Mouse (Mus musculus): ENCODE data around the gene Rnf19b. TPM values are rescaled to one million over a fixed set of nuclear protein-coding genes. Genes with fewer than 3 reads are reported as not detected.

Gene Rnf19b
- polyA plus RNA-seq, 1 experiment from 2014 or later, result 37.5 TPM

DNA sequence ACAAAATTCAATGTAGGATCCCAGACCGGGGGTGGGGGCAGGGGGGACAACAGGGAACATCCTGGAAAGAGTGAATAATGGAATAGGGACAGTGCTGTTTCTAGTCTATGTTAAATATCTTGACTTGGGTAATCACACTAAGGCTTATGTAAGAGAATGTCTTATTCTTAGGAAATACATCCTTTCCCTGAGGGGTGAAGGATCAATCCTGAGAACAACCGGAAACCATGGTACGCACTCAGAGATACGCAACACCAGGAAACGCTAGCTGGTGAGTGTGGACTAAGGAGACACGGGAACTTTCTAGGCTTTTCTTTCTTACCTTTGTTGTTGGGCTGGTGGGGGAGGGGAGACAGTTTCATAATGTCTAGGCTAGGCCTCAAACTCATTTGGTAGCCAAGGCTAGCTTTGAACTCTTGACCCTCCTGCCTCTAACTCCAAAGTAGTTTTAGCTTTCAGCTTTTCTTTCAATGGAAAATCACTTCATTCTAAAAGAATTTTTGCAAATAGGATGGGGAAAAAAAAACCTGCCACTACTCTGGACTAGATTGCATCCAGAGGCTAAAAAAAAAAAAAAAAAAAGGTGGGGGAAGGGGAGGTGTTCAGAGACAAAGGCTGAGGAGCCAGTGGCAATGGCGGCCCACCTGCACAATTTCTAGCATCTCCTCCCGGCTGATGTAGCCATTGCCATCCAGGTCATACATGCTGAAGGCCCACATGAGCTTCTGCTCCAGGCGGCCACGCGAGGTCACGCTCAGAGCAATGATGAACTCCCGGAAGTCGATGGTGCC, 59.8 kb downstream of the Rnf19b start:
- no peaks in the 10 kb centered on the region for H3K9me3 ChIP-seq (replicated peaks; ENCODE audit: control insufficient read depth, low read length, poor library complexity, severe bottlenecking)
- H3K9ac ChIP-seq (ENCODE audit: low read depth, low read length), result no peak overlapping the region
- no peaks in the 10 kb centered on the region for H3K36me3 ChIP-seq (ENCODE audit: control insufficient read depth, insufficient read depth, low read length)
- peaks cover 26% of the 10 kb centered on the region for H3K4me1 ChIP-seq (ENCODE audit: control insufficient read depth, insufficient read depth, low read length)
- H3K4me3 ChIP-seq (ENCODE audit: low read depth, low read length), result no peak overlapping the region
- H3K27me3 ChIP-seq (ENCODE audit: control insufficient read depth, insufficient read depth, low read depth, low read length), result peaks cover 10% of the 10 kb centered on the region
- no peak overlapping the region for H3K4me2 ChIP-seq (ENCODE audit: low read length)
- ATAC-seq, result no peak
- H3K27ac ChIP-seq (ENCODE audit: low read length), result no peak overlapping the region
- WGBS, result 88% methylated on average over 14 of the region's 14 CpGs

DNA sequence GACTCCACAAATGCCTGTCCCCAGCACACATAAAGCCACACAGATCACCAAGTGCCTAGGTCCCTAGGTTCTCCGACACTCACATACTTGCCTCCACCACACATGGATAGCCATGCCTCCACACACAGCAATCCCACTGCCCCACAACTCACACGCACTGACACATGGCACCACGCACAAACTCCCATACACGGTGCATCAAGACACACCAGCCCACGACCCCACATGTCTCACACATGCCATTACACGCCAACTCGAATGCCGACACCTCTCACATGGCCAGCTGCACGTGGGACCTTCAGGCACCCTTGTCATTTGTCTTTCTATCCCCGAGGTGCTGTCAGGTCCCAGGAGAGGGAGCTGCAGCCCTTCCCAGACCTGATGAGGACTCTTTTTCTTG, 61.6 kb downstream of the Rnf19b start:
- Histone ChIP-seq H3K4me1 (ENCODE audit: control insufficient read depth, insufficient read depth, low read length) (peaks cover 20% of the 10 kb centered on the region), H3K36me3 (ENCODE audit: control insufficient read depth, insufficient read depth, low read length) (no peaks in the 10 kb centered on the region), H3K27me3 (ENCODE audit: control insufficient read depth, insufficient read depth, low read depth, low read length) (peaks cover 12% of the 10 kb centered on the region), H3K4me2 (ENCODE audit: low read length) (peak overlapping the region; percentile 94), H3K9me3 (replicated peaks; ENCODE audit: control insufficient read depth, low read length, poor library complexity, severe bottlenecking) (no peaks in the 10 kb centered on the region), H3K27ac (ENCODE audit: low read length) (no peak overlapping the region), H3K9ac (ENCODE audit: low read depth, low read length) (no peak overlapping the region), H3K4me3 (ENCODE audit: low read depth, low read length) (peak overlapping the region; percentile 47)
- WGBS, result 76% methylated on average over 10 of the region's 10 CpGs
- no peak for ATAC-seq

DNA sequence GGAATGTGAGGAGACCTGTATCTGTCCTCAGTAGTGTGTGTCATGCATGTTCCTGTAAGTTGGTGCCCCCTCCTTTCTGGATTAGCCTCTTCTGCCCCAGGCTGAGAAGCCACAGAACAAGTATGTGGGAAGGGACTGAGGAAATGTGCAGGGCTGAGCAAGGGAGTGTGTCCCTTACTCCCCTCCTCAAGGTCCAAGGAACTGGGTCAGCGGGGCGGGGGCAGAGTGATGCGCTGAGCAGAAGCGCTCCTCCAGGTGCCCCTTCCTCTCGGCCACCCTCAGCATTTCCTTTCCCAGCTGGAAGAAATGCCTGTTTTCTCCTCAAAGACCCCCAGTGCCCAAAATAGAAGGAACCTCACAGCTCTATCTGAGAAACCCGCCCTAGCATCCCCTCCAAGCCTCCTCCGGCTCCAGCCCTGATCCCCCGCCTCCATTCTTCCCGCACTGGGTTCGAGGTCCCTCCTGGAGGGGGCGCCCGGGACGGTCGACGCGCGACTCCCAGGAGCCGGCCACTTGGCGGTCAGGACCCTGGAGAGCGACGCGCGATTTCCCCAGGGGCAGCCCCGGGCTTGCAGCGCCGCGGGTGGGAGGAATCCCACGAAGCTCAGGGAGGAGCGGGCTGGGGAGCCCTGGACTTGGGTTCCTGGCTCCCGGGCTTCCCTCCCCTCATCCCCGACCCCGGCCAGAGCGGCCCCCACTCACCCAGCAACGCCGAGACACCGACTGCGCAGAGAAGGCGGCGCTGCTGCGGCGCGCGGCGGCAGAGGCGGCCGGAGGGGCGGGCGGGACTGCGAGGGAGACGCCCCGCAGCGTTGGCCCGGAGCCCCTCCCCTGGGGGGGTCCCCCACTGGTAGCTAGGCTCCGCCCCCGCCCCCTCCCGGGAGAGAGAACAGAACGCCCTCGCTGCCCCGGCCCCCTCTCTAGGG, 62.7 kb downstream of the Rnf19b start:
- peak overlapping the region; percentile 94 for H3K4me2 ChIP-seq (ENCODE audit: low read length)
- under 1% methylated on average over 50 of the region's 59 CpGs for WGBS
- no peaks in the 10 kb centered on the region for H3K36me3 ChIP-seq (ENCODE audit: control insufficient read depth, insufficient read depth, low read length)
- peak overlapping the region; percentile 47 for H3K4me3 ChIP-seq (ENCODE audit: low read depth, low read length)
- ATAC-seq, result peak; percentile 41
- H3K4me1 ChIP-seq (ENCODE audit: control insufficient read depth, insufficient read depth, low read length), result peaks cover 22% of the 10 kb centered on the region
- peaks cover 12% of the 10 kb centered on the region for H3K27me3 ChIP-seq (ENCODE audit: control insufficient read depth, insufficient read depth, low read depth, low read length)
- peak overlapping the region; percentile 85 for H3K9ac ChIP-seq (ENCODE audit: low read depth, low read length)
- peak overlapping the region; percentile 8; the same call in 1 of the 2 replicates for H3K27ac ChIP-seq (ENCODE audit: low read length)
- H3K9me3 ChIP-seq (replicated peaks; ENCODE audit: control insufficient read depth, low read length, poor library complexity, severe bottlenecking), result no peaks in the 10 kb centered on the region

DNA sequence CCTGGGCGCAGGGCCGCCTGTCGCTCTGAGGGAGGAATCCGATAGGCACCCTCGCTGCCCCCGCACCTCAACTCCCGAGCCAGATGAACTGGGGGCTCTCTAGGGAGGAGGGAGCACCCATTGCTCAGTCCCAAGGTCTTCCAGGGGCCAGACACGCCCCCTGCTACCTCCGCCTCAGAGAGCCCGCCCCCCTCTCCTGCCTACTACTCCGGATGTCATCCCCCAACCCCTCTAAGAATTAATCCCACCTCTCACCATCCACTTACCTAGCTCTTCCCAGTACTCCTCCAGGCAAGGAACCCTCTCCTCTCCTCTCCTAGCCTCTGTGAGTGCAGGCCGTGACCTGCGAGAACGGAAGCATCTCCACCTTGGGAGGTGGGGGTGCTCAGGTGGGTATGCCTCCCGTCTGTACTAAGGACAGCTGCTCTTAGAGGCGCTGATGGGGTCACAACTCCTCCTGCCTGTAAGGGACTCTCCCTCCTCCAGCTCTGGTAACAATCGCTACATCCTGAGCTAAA, 63.6 kb downstream of the Rnf19b start, which contains the start of gene Hpca:
Hpca (minus strand) TSS at position 468 of the 518 bp plus-strand sequence.
- H3K27ac ChIP-seq (ENCODE audit: low read length), result peak within 1 kb of the TSS; percentile 45; the same call in 1 of the 2 replicates

DNA sequence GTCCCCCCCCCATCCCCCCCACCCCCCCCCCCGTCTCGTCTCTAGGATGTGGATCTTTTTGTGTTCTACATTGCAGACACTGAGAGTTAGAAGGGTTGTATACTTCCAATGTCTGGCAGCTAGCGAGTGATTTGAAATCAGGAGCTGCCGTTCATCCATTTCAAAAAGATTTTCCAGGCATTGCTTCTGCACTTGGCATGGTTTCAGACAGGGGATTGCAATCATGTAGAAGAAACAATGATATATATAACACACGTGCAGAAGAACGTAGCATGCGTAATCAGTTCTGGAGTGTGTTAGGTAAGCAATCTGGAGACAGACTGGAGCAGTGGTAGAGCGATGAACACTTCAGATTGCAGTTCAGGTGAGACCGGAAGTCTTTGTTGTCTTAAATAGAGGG, 64.0 kb downstream of the Rnf19b start:
- Histone ChIP-seq H3K4me1 (ENCODE audit: control insufficient read depth, insufficient read depth, low read length) (peaks cover 25% of the 10 kb centered on the region), H3K27me3 (ENCODE audit: control insufficient read depth, insufficient read depth, low read depth, low read length) (peaks cover 12% of the 10 kb centered on the region)
- WGBS, result 31% methylated on average over 9 of the region's 9 CpGs

More for the DNA sequence above, 63.6 kb downstream of the Rnf19b start, which contains the start of gene Hpca:
- no peaks in the 10 kb centered on the region for H3K9me3 ChIP-seq (replicated peaks; ENCODE audit: control insufficient read depth, low read length, poor library complexity, severe bottlenecking)
- H3K4me1 ChIP-seq (ENCODE audit: control insufficient read depth, insufficient read depth, low read length), result peaks cover 25% of the 10 kb centered on the region
- peak within 1 kb of the TSS; percentile 47 for H3K4me3 ChIP-seq (ENCODE audit: low read depth, low read length)
- under 1% methylated on average over 16 of the region's 17 CpGs for WGBS
- peak; percentile 50; the same call in 1 of the 2 replicates for ATAC-seq
- H3K36me3 ChIP-seq (ENCODE audit: control insufficient read depth, insufficient read depth, low read length), result no peaks in the 10 kb centered on the region
- peak within 1 kb of the TSS; percentile 85 for H3K9ac ChIP-seq (ENCODE audit: low read depth, low read length)
- peak within 1 kb of the TSS; percentile 94 for H3K4me2 ChIP-seq (ENCODE audit: low read length)
- H3K27me3 ChIP-seq (ENCODE audit: control insufficient read depth, insufficient read depth, low read depth, low read length), result peaks cover 12% of the 10 kb centered on the region

DNA sequence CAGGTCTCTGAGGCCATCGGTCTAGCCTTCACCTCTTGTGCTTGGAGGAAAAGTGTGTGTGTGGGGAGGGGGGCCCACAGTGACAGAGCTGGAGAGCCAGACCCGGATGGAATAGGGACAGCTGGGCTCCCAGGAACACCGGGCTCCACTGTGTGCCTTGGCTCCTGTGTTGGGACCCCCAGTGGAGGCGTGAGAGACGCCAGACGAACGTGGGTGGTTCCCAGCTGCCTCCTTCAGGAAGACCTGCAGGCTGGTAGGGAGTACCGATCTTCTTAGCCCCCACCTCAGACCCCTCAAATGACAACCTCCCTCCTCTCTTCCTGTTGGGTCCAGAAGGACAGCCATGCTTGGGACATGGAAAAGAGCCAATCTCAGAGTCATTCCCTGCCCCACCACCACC, 64.6 kb downstream of the Rnf19b start:
- peaks cover 12% of the 10 kb centered on the region for H3K27me3 ChIP-seq (ENCODE audit: control insufficient read depth, insufficient read depth, low read depth, low read length)
- peaks cover 25% of the 10 kb centered on the region for H3K4me1 ChIP-seq (ENCODE audit: control insufficient read depth, insufficient read depth, low read length)
- WGBS, result 42% methylated on average over 8 of the region's 8 CpGs
- H3K36me3 ChIP-seq (ENCODE audit: control insufficient read depth, insufficient read depth, low read length), result no peaks in the 10 kb centered on the region
- no peaks in the 10 kb centered on the region for H3K9me3 ChIP-seq (replicated peaks; ENCODE audit: control insufficient read depth, low read length, poor library complexity, severe bottlenecking)
- H3K4me2 ChIP-seq (ENCODE audit: low read length), result no peak overlapping the region
- H3K27ac ChIP-seq (ENCODE audit: low read length), result no peak overlapping the region
- ATAC-seq, result no peak
- no peak overlapping the region for H3K9ac ChIP-seq (ENCODE audit: low read depth, low read length)
- H3K4me3 ChIP-seq (ENCODE audit: low read depth, low read length), result no peak overlapping the region

More for the DNA sequence above, 64.0 kb downstream of the Rnf19b start:
- Histone ChIP-seq H3K4me3 (ENCODE audit: low read depth, low read length) (no peak overlapping the region; the same call in 1 of the 2 replicates), H3K4me2 (ENCODE audit: low read length) (peak overlapping the region; percentile 94), H3K9ac (ENCODE audit: low read depth, low read length) (no peak overlapping the region), H3K9me3 (replicated peaks; ENCODE audit: control insufficient read depth, low read length, poor library complexity, severe bottlenecking) (no peaks in the 10 kb centered on the region), H3K27ac (ENCODE audit: low read length) (no peak overlapping the region; the same call in 1 of the 2 replicates), H3K36me3 (ENCODE audit: control insufficient read depth, insufficient read depth, low read length) (no peaks in the 10 kb centered on the region)
- no peak for ATAC-seq

DNA sequence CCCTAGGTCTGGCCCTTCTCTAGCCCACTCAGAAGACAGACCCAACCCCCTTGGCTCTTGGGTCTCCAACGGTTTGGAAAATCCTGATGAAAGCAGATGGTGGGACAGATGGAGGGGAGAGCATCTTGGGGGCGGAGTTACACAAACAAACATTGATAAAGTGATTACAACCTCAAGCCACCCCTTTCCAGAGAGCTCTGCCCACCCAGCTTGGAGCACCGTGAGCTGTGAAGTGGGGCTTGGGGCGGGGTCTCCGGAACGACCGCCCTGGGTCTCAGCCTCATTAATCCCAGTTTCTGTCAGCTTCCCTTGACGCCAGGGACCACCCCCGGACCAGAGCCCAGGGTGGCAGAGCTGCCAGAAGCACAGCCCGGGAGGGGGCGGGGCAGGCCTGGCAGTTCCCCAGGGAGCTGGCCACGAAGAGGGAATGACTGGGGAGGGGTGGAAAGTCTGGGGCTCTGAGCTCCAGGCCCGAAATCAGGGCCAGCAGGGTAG, 66.6 kb downstream of the Rnf19b start:
- Histone ChIP-seq H3K4me1 (ENCODE audit: control insufficient read depth, insufficient read depth, low read length) (peaks cover 40% of the 10 kb centered on the region), H3K9me3 (replicated peaks; ENCODE audit: control insufficient read depth, low read length, poor library complexity, severe bottlenecking) (no peaks in the 10 kb centered on the region), H3K27me3 (ENCODE audit: control insufficient read depth, insufficient read depth, low read depth, low read length) (peaks cover 5% of the 10 kb centered on the region), H3K4me3 (ENCODE audit: low read depth, low read length) (peak overlapping the region; percentile 8; the same call in 1 of the 2 replicates), H3K36me3 (ENCODE audit: control insufficient read depth, insufficient read depth, low read length) (no peaks in the 10 kb centered on the region), H3K9ac (ENCODE audit: low read depth, low read length) (peak overlapping the region; percentile 4; the same call in 1 of the 2 replicates), H3K4me2 (ENCODE audit: low read length) (peak overlapping the region; percentile 22; the same call in 1 of the 2 replicates), H3K27ac (ENCODE audit: low read length) (no peak overlapping the region)
- 4% methylated on average over 12 of the region's 13 CpGs for WGBS
- ATAC-seq, result no peak

DNA sequence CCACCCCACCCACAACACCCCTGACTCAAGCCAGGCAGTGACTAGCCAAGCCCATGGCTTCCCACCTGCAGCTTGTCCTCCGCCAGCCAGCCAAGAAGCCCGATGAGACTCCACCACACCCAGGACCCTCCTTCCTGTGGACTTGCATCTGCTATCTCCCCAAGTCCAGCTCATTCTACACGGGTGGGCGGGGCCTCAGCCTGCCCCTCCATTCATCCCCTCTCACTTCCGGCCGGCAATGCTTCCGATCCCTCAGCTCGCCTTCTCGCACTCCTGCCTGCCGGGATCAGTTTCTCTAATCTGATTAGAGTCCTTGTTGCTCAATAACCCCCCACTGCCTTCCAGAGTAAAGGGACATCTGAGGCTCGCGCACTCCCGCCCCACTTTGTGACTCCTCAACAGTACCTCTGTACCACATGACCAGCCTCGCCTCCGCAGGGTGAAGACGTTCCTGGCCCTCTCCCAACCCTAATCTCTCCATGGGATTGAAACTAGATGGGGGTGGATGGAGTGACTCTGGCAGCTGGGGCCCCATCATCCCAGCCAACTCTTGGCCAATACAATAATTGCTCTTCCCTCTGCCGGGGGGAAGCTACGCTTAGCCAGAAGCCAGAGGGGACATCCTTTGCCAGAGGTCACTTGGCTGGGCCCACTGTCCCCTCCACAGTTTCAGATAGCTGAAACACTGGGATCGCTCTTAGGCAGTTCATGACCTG, 67.8 kb downstream of the Rnf19b start:
- Histone ChIP-seq H3K9me3 (replicated peaks; ENCODE audit: control insufficient read depth, low read length, poor library complexity, severe bottlenecking) (no peaks in the 10 kb centered on the region), H3K4me1 (ENCODE audit: control insufficient read depth, insufficient read depth, low read length) (peaks cover 42% of the 10 kb centered on the region), H3K27me3 (ENCODE audit: control insufficient read depth, insufficient read depth, low read depth, low read length) (peaks cover 2% of the 10 kb centered on the region; the same call in 1 of the 2 replicates), H3K36me3 (ENCODE audit: control insufficient read depth, insufficient read depth, low read length) (no peaks in the 10 kb centered on the region), H3K27ac (ENCODE audit: low read length) (no peak overlapping the region), H3K4me3 (ENCODE audit: low read depth, low read length) (peak overlapping the region; percentile 18), H3K9ac (ENCODE audit: low read depth, low read length) (no peak overlapping the region; the same call in 1 of the 2 replicates), H3K4me2 (ENCODE audit: low read length) (peak overlapping the region; percentile 45)
- no peak for ATAC-seq
- WGBS, result 10% methylated on average over 19 of the region's 19 CpGs

All from midbrain, embryonic 16.5 days (tissue).